Mouse (Mus musculus): Measurements from ENCODE around the gene Mknk2. TPM values are rescaled to one million over a fixed set of nuclear protein-coding genes. Genes with fewer than 3 reads are reported as not detected.
A peak's percentile ranks its signal among the peaks of the same experiment; 100 is the strongest.

Gene Mknk2
- polyA plus RNA-seq, 1 experiment from 2014 or later, result 85.5 TPM

GRCm38 (mm10) chr10:80619465-80620244 lies 58.3 kb downstream of the Mknk2 start:
- H3K4me2 ChIP-seq (ENCODE audit: low read length), result no peak overlapping the region
- H3K27me3 ChIP-seq (ENCODE audit: insufficient read depth, low read length), result no peaks in the 10 kb centered on the region
- peaks cover 9% of the 10 kb centered on the region; the same call in 1 of the 2 replicates for H3K36me3 ChIP-seq (ENCODE audit: insufficient read depth, low read length)
- TF ChIP-seq CTCF (IDR thresholded peaks at IDR 0.05; ENCODE audit: low read depth), result no peak
- no peaks in the 10 kb centered on the region for H3K9me3 ChIP-seq (replicated peaks; ENCODE audit: low read length)
- H3K27ac ChIP-seq, result no peak overlapping the region
- DNase-seq (ENCODE audit: low spot score) (no peak), ATAC-seq (replicated peaks; ENCODE audit: low FRiP score, low read depth) (no peak)
- H3K4me3 ChIP-seq (replicated peaks; ENCODE audit: low read depth, low read length), result no peak overlapping the region
- 45% methylated on average over 8 of the region's 8 CpGs for WGBS
- H3K4me1 ChIP-seq (replicated peaks; ENCODE audit: insufficient read depth, low read length), result peaks cover 9% of the 10 kb centered on the region
- no peak overlapping the region for H3K9ac ChIP-seq (ENCODE audit: low read depth, low read length)

- H3K4me1 ChIP-seq (replicated peaks; ENCODE audit: insufficient read depth, low read length), result peaks cover 2% of the 10 kb centered on the region; the same call in 1 of the 2 replicates
- DNase-seq (ENCODE audit: low spot score) (peak; percentile 53), ATAC-seq (replicated peaks; ENCODE audit: low FRiP score, low read depth) (no peak)
- H3K36me3 ChIP-seq (ENCODE audit: insufficient read depth, low read length), result peaks cover 20% of the 10 kb centered on the region; the same call in 1 of the 2 replicates
- no peak overlapping the region for H3K4me3 ChIP-seq (replicated peaks; ENCODE audit: low read depth, low read length)
- no peak for TF ChIP-seq CTCF (IDR thresholded peaks at IDR 0.05; ENCODE audit: low read depth)
- no peaks in the 10 kb centered on the region for H3K9me3 ChIP-seq (replicated peaks; ENCODE audit: low read length)
- H3K4me2 ChIP-seq (ENCODE audit: low read length), result no peak overlapping the region
- WGBS, result 53% methylated on average over 9 of the region's 9 CpGs
- H3K27me3 ChIP-seq (ENCODE audit: insufficient read depth, low read length), result no peaks in the 10 kb centered on the region
- H3K9ac ChIP-seq (ENCODE audit: low read depth, low read length), result no peak overlapping the region
- 0 out of 2 replicates have a peak overlapping the region, but pooled peaks have one; percentile 11 for H3K27ac ChIP-seq
These were observed 59.7 kb downstream of the Mknk2 start for GRCm38 (mm10) chr10:80618181-80618580.

Other genes with a start within 250 kb of the Mknk2 start
- gene Tcf3, start 244.5 kb downstream of the Mknk2 start, polyA plus RNA-seq (2015; fragmentation: Nextera tagmentation; extraction: Ambion mirVana), result 76.4 and 83.7 TPM in 2 replicates
- not detected in 2 replicates for gene Onecut3, start 183.3 kb downstream of the Mknk2 start, polyA plus RNA-seq (2015; fragmentation: Nextera tagmentation; extraction: Ambion mirVana)
- gene Atp8b3, start 139.0 kb downstream of the Mknk2 start, polyA plus RNA-seq (2015; fragmentation: Nextera tagmentation; extraction: Ambion mirVana), result 0.09 and 0.16 TPM in 2 replicates
- 16.8 and 17.3 TPM in 2 replicates for gene Rexo1, start 116.6 kb downstream of the Mknk2 start, polyA plus RNA-seq (2015; fragmentation: Nextera tagmentation; extraction: Ambion mirVana)
- gene Klf16, start 100.8 kb downstream of the Mknk2 start, polyA plus RNA-seq (2015; fragmentation: Nextera tagmentation; extraction: Ambion mirVana), result 8.1 and 8.8 TPM in 2 replicates
- 104 and 121 TPM in 2 replicates for gene Abhd17a, start 87.8 kb downstream of the Mknk2 start, polyA plus RNA-seq (2015; fragmentation: Nextera tagmentation; extraction: Ambion mirVana)
- gene Scamp4, start 75.2 kb downstream of the Mknk2 start, polyA plus RNA-seq (2015; fragmentation: Nextera tagmentation; extraction: Ambion mirVana), result 80.7 and 87.2 TPM in 2 replicates
- 5.0 and 6.1 TPM in 2 replicates for gene Adat3, start 75.2 kb downstream of the Mknk2 start, polyA plus RNA-seq (2015; fragmentation: Nextera tagmentation; extraction: Ambion mirVana)
- gene Gm49322, start 72.1 kb downstream of the Mknk2 start, polyA plus RNA-seq (2015; fragmentation: Nextera tagmentation; extraction: Ambion mirVana), result 1.4 TPM in 2 replicates
- gene Csnk1g2, start 55.3 kb downstream of the Mknk2 start, polyA plus RNA-seq (2015; fragmentation: Nextera tagmentation; extraction: Ambion mirVana), result 137 and 139 TPM in 2 replicates
- 62.7 and 64.5 TPM in 2 replicates for gene Btbd2, start 21.0 kb downstream of the Mknk2 start, polyA plus RNA-seq (2015; fragmentation: Nextera tagmentation; extraction: Ambion mirVana)
- 22.3 and 26.7 TPM in 2 replicates for gene Mob3a, start 23.9 kb upstream of the Mknk2 start, polyA plus RNA-seq (2015; fragmentation: Nextera tagmentation; extraction: Ambion mirVana)
- 22.4 and 24.5 TPM in 2 replicates for gene Izumo4, start 24.1 kb upstream of the Mknk2 start, polyA plus RNA-seq (2015; fragmentation: Nextera tagmentation; extraction: Ambion mirVana)
- gene Ap3d1, start 64.2 kb upstream of the Mknk2 start, polyA plus RNA-seq (2015; fragmentation: Nextera tagmentation; extraction: Ambion mirVana), result 54.2 and 58.3 TPM in 2 replicates
- gene Dot1l, start 77.1 kb upstream of the Mknk2 start, polyA plus RNA-seq (2015; fragmentation: Nextera tagmentation; extraction: Ambion mirVana), result 9.7 and 9.9 TPM in 2 replicates
- 57.1 and 61.9 TPM in 2 replicates for gene Sf3a2, start 120.1 kb upstream of the Mknk2 start, polyA plus RNA-seq (2015; fragmentation: Nextera tagmentation; extraction: Ambion mirVana)
- 83.7 and 86.6 TPM in 2 replicates for gene Plekhj1, start 120.5 kb upstream of the Mknk2 start, polyA plus RNA-seq (2015; fragmentation: Nextera tagmentation; extraction: Ambion mirVana)
- gene Amh, start 127.1 kb upstream of the Mknk2 start, polyA plus RNA-seq (2015; fragmentation: Nextera tagmentation; extraction: Ambion mirVana), result 0.09 TPM in 1 of 2 replicates, not detected in the other
- gene Jsrp1, start 135.4 kb upstream of the Mknk2 start, polyA plus RNA-seq (2015; fragmentation: Nextera tagmentation; extraction: Ambion mirVana), result 4.0 and 4.6 TPM in 2 replicates
- 1,422 and 1,480 TPM in 2 replicates for gene Oaz1, start 148.5 kb upstream of the Mknk2 start, polyA plus RNA-seq (2015; fragmentation: Nextera tagmentation; extraction: Ambion mirVana)
- gene Lingo3, start 165.9 kb upstream of the Mknk2 start, polyA plus RNA-seq (2015; fragmentation: Nextera tagmentation; extraction: Ambion mirVana), result 0.61 and 0.89 TPM in 2 replicates
- gene Lsm7, start 177.1 kb upstream of the Mknk2 start, polyA plus RNA-seq (2015; fragmentation: Nextera tagmentation; extraction: Ambion mirVana), result 269 and 270 TPM in 2 replicates
- gene Sppl2b, start 177.2 kb upstream of the Mknk2 start, polyA plus RNA-seq (2015; fragmentation: Nextera tagmentation; extraction: Ambion mirVana), result 34.3 and 36.1 TPM in 2 replicates
- gene Tmprss9, start 193.7 kb upstream of the Mknk2 start, polyA plus RNA-seq (2015; fragmentation: Nextera tagmentation; extraction: Ambion mirVana), result 0.04 TPM in 1 of 2 replicates, not detected in the other
- 434 and 437 TPM in 2 replicates for gene Timm13, start 222.9 kb upstream of the Mknk2 start, polyA plus RNA-seq (2015; fragmentation: Nextera tagmentation; extraction: Ambion mirVana)
- 21.9 and 26.0 TPM in 2 replicates for gene Lmnb2, start 240.1 kb upstream of the Mknk2 start, polyA plus RNA-seq (2015; fragmentation: Nextera tagmentation; extraction: Ambion mirVana)

Measured in kidney, postnatal 0 days (tissue).